In the genomic region with DNA sequence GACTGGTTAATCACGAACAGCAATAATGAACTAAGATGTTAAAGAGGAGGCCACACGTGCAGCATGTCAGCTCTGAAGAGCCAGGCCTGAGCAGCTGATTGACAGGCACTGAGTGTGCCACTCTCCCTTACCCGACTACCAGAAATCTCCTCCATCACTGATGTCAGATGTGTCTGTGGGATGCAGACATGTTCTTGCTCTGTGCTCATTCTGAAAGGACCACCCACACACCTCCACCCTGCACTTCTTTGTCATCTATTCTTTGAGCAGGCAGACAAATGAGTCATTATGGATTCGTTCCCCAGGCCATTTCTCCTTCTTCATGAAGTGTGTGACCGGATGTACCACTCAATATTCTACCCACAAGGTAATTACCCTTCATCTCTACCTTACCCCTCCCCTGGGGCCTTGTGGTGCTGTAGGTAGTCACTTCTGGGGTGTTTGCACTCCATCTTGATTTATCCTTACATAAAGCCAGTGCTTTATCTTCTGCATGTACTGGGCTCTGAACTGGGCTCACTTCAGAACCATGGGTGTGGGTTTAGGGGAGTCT, we compare ENCODE assay signal across 14 mouse cellular contexts.
A peak's percentile ranks its signal among the peaks of the same experiment; 100 is the strongest.
DNase-seq lines count a peak whose midpoint lies in the region; ATAC-seq lines count a peak whose summit lies in the region.
"Had no signal": no experiment of that assay in that cellular context is flagged by ENCODE, and none has a peak within 500 bp of the region (broad histone marks: within the 10 kb centered on the region; RNA-seq: fewer than 3 reads in every experiment).

No protein-coding gene starts in this region.

- DNase-seq in left cerebral cortex, adult 11 months (ENCODE audit: low spot score), result peak; percentile 47
- DNase-seq in left cerebral cortex, postnatal 4 days, result no peak
- DNase-seq in induced T-regulatory cell, adult 2 months (ENCODE audit: low read depth), result peak; percentile 27
- DNase-seq in left cerebral cortex, adult 9 months (ENCODE audit: low spot score in 2 of 2), result peak; percentile 38 to 50
- DNase-seq in thymus, postnatal 0 days (ENCODE audit: low spot score), result no peak
- DNase-seq: cerebellum, adult 11 months; kidney, adult 18-20 months; kidney, postnatal 25 days; liver, postnatal 0 days; lung, postnatal 4 days; midbrain, embryonic 14.5 days had no signal

- ATAC-seq in CD4-positive, CD25-positive, alpha-beta regulatory T cell, adult 4 months, result peak; percentile 69
- ATAC-seq in megakaryocyte, adult 5-6 weeks (ENCODE audit: poor library complexity, severe bottlenecking), result no peak
- ATAC-seq: liver, postnatal 0 days; Patski had no signal

- intact Hi-C loops in left cerebral cortex, postnatal 4 days (cut with DNase I), result no loop called here

Comparison
In these comparisons a context has a peak if more than half of its experiments do, and no peak if none do; other contexts are left out.
1. DNase-seq: peak in left cerebral cortex, adult 11 months (single experiment), induced T-regulatory cell, adult 2 months (single experiment) and left cerebral cortex, adult 9 months (2 of 2); none in left cerebral cortex, postnatal 4 days (single experiment) and thymus, postnatal 0 days (single experiment).